Mouse (Mus musculus): Measurements from ENCODE around the gene Prep. TPM values are rescaled to one million over a fixed set of nuclear protein-coding genes. Genes with fewer than 3 reads are reported as not detected.

Prep gene
- total and polyA plus RNA-seq, 3 experiments = 7.9 to 13.8 (median 12.1) TPM

GRCm38 (mm10) chr10:45070362-45070761 is 3.4 kb downstream of the Prep start:
- no peak overlapping the region for H3K9ac ChIP-seq (ENCODE audit: low read depth, low read length)

GRCm38 (mm10) chr10:45070929-45071813 is 4.2 kb downstream of the Prep start:
- 77% methylated on average over 13 of the region's 13 CpGs for WGBS
- TF ChIP-seq CTCF (IDR thresholded peaks at IDR 0.05) (no peak), EP300 (IDR thresholded peaks at IDR 0.05; ENCODE audit: insufficient read depth, low read depth, low read length) (no peak), POLR2A (IDR thresholded peaks at IDR 0.05; ENCODE audit: insufficient read depth, low read depth, low read length) (no peak)
- intact Hi-C loops (cut with DNase I) = no loop called here
- H3K79me2 ChIP-seq (replicated peaks; ENCODE audit: control insufficient read depth, insufficient read depth, low read length) = no peaks in the 10 kb centered on the region; the same call in 1 of the 2 replicates
- H3K4me1 ChIP-seq (ENCODE audit: control insufficient read depth, insufficient read depth, low read length) = peaks cover 5% of the 10 kb centered on the region
- H3K27ac ChIP-seq = no peak overlapping the region
- no peak overlapping the region for H3K4me3 ChIP-seq
- H3K9ac ChIP-seq (ENCODE audit: low read depth, low read length) = no peak overlapping the region
- no peaks in the 10 kb centered on the region for H3K27me3 ChIP-seq (ENCODE audit: control insufficient read depth, insufficient read depth, low read length)
- DNase-seq = no peak
- H3K36me3 ChIP-seq (ENCODE audit: control insufficient read depth, insufficient read depth, low read length) = no peaks in the 10 kb centered on the region; the same call in 1 of the 2 replicates

More at GRCm38 (mm10) chr10:45070362-45070761, 3.4 kb downstream of the Prep start:
- intact Hi-C loops (cut with DNase I) = no loop called here
- Histone ChIP-seq H3K4me1 (ENCODE audit: control insufficient read depth, insufficient read depth, low read length) (peaks cover 6% of the 10 kb centered on the region), H3K79me2 (replicated peaks; ENCODE audit: control insufficient read depth, insufficient read depth, low read length) (no peaks in the 10 kb centered on the region; the same call in 1 of the 2 replicates), H3K27ac (peak overlapping the region; percentile 20; the same call in 1 of the 2 replicates), H3K36me3 (ENCODE audit: control insufficient read depth, insufficient read depth, low read length) (no peaks in the 10 kb centered on the region; the same call in 1 of the 2 replicates), H3K27me3 (ENCODE audit: control insufficient read depth, insufficient read depth, low read length) (no peaks in the 10 kb centered on the region), H3K4me3 (no peak overlapping the region)
- TF ChIP-seq POLR2A (IDR thresholded peaks at IDR 0.05; ENCODE audit: insufficient read depth, low read depth, low read length) = no peak
- no peak for TF ChIP-seq EP300 (IDR thresholded peaks at IDR 0.05; ENCODE audit: insufficient read depth, low read depth, low read length)
- TF ChIP-seq CTCF (IDR thresholded peaks at IDR 0.05) = peak; percentile 27; the same call in 1 of the 2 replicates
- 66% methylated on average over 5 of the region's 5 CpGs for WGBS
- DNase-seq = no peak

- TF ChIP-seq CTCF (IDR thresholded peaks at IDR 0.05) (no peak), EP300 (IDR thresholded peaks at IDR 0.05; ENCODE audit: insufficient read depth, low read depth, low read length) (no peak), POLR2A (IDR thresholded peaks at IDR 0.05; ENCODE audit: insufficient read depth, low read depth, low read length) (no peak)
These were observed 5.3 kb downstream of the Prep start for GRCm38 (mm10) chr10:45072339-45072738.

DNA sequence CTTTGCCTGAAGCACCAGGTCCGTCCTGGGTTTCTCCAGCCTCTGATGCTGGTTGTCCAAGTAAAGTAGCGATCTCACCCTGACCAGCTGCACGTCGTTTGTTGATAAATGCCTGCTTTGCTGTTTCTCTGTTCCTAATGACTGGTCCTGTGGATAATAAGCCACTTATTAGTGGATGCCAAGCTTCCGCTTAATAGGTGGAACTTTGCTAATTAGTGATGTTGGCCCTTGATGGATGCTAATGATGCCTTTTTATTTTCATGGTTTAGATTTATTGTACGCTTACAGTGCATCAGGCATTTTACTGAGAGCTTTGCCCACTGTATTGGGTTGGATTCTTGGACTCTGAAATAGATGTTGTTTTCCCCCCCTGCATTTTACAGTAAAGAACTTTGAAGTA is 7.5 kb downstream of the Prep start:
- peaks cover 2% of the 10 kb centered on the region; the same call in 1 of the 2 replicates for H3K79me2 ChIP-seq (replicated peaks; ENCODE audit: control insufficient read depth, insufficient read depth, low read length)

More at GRCm38 (mm10) chr10:45072339-45072738, 5.3 kb downstream of the Prep start:
- 92% methylated on average over 4 of the region's 4 CpGs for WGBS
- Histone ChIP-seq H3K9ac (ENCODE audit: low read depth, low read length) (no peak overlapping the region), H3K36me3 (ENCODE audit: control insufficient read depth, insufficient read depth, low read length) (no peaks in the 10 kb centered on the region), H3K4me1 (ENCODE audit: control insufficient read depth, insufficient read depth, low read length) (peaks cover 4% of the 10 kb centered on the region; the same call in 1 of the 2 replicates), H3K4me3 (no peak overlapping the region), H3K27me3 (ENCODE audit: control insufficient read depth, insufficient read depth, low read length) (no peaks in the 10 kb centered on the region), H3K79me2 (replicated peaks; ENCODE audit: control insufficient read depth, insufficient read depth, low read length) (peaks cover 2% of the 10 kb centered on the region; the same call in 1 of the 2 replicates), H3K27ac (no peak overlapping the region)
- DNase-seq = no peak
- intact Hi-C loops (cut with DNase I) = no loop called here

DNA sequence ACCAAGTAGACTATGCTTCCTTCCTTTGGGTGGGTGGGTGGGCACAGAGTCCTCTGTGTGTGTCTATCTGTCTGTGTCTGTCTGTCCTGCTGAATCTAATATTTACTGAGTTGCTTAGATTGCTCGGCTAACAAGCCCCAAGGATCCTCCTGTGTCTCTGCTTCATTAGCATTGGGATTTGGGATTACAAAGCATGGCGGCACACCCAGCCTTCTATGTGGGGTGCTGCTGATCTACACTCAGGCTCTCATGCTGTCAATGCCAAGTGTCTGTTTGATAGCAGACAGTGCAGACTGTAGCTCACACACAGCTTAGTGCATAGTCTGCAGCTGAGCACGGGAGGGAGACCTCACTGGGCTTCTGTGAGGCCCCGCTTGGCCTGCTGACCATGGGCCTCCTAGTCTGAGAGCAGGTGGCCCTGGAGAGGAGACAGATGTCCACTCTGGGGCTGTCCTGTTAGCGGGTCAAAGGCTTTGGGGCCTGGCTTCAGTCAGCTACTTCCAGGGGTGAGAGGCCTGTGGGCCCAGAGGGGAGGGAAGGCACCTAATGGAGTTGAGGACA is 8.6 kb downstream of the Prep start:
- no peak for TF ChIP-seq EP300 (IDR thresholded peaks at IDR 0.05; ENCODE audit: insufficient read depth, low read depth, low read length)
- no peak for TF ChIP-seq CTCF (IDR thresholded peaks at IDR 0.05)
- no peak for TF ChIP-seq POLR2A (IDR thresholded peaks at IDR 0.05; ENCODE audit: insufficient read depth, low read depth, low read length)
- 74% methylated on average over 5 of the region's 5 CpGs for WGBS
- no peak overlapping the region for H3K27ac ChIP-seq

More for the DNA sequence above, 7.5 kb downstream of the Prep start:
- no peaks in the 10 kb centered on the region for H3K36me3 ChIP-seq (ENCODE audit: control insufficient read depth, insufficient read depth, low read length)
- no peak for DNase-seq
- intact Hi-C loops (cut with DNase I) = no loop called here
- H3K4me1 ChIP-seq (ENCODE audit: control insufficient read depth, insufficient read depth, low read length) = peaks cover under 1% of the 10 kb centered on the region; the same call in 1 of the 2 replicates
- TF ChIP-seq POLR2A (IDR thresholded peaks at IDR 0.05; ENCODE audit: insufficient read depth, low read depth, low read length) (no peak), CTCF (IDR thresholded peaks at IDR 0.05) (no peak), EP300 (IDR thresholded peaks at IDR 0.05; ENCODE audit: insufficient read depth, low read depth, low read length) (no peak)
- H3K27ac ChIP-seq = no peak overlapping the region
- H3K27me3 ChIP-seq (ENCODE audit: control insufficient read depth, insufficient read depth, low read length) = no peaks in the 10 kb centered on the region
- WGBS = 89% methylated on average over 6 of the region's 6 CpGs
- no peak overlapping the region for H3K4me3 ChIP-seq
- H3K9ac ChIP-seq (ENCODE audit: low read depth, low read length) = no peak overlapping the region

More for the DNA sequence above, 8.6 kb downstream of the Prep start:
- Histone ChIP-seq H3K36me3 (ENCODE audit: control insufficient read depth, insufficient read depth, low read length) (no peaks in the 10 kb centered on the region), H3K4me1 (ENCODE audit: control insufficient read depth, insufficient read depth, low read length) (no peaks in the 10 kb centered on the region; the same call in 1 of the 2 replicates), H3K4me3 (no peak overlapping the region), H3K27me3 (ENCODE audit: control insufficient read depth, insufficient read depth, low read length) (no peaks in the 10 kb centered on the region), H3K9ac (ENCODE audit: low read depth, low read length) (no peak overlapping the region), H3K79me2 (replicated peaks; ENCODE audit: control insufficient read depth, insufficient read depth, low read length) (peaks cover 2% of the 10 kb centered on the region; the same call in 1 of the 2 replicates)
- no peak for DNase-seq
- intact Hi-C loops (cut with DNase I) = no loop called here

Data from heart, adult 2 months (tissue).